Mouse (Mus musculus) cerebellum, adult 2 months (tissue): ENCODE results near the gene 4430402I18Rik. TPM values are rescaled to one million over a fixed set of nuclear protein-coding genes. Genes with fewer than 3 reads are reported as not detected.
"Not testable (repeated sequence)": the region's sequence is repeated elsewhere in the genome, so short reads cannot be mapped to it uniquely, and the experiment has no call there.

Experiments used
- DNase-seq, 2 experiments: peaks; one replicate each; pipeline ENCODE4 v3.0.0; 2021
- H3K27ac ChIP-seq: fragments of 200-500 bp; 2 replicates; pipeline ENCODE4 v1.5.1; 2012; ENCODE audit warnings: low read length, control low read depth, inconsistent platforms; ENCODE audit not compliant: insufficient read depth
- H3K27me3 ChIP-seq: fragments of 200-500 bp; 2 replicates; pipeline ENCODE4 v1.6.1; 2012; ENCODE audit warnings: inconsistent platforms, mild to moderate bottlenecking, low read length, moderate library complexity; ENCODE audit not compliant: control insufficient read depth, insufficient read depth
- H3K4me1 ChIP-seq: fragments of 200-500 bp; 2 replicates; pipeline ENCODE4 v1.6.1; 2011; ENCODE audit warnings: low read length; ENCODE audit not compliant: control insufficient read depth, insufficient read depth
- H3K4me3 ChIP-seq: fragments of 200-500 bp; replicated peaks from 2 replicates; pipeline ENCODE3; 2011; ENCODE audit warnings: mild to moderate bottlenecking, low read depth, low read length, control low read depth; ENCODE audit not compliant: insufficient read depth
- CTCF ChIP-seq: fragments of 200-500 bp; IDR thresholded peaks from 2 replicates; pipeline ENCODE4 v1.5.1; 2011; ENCODE audit warnings: low read depth, mild to moderate bottlenecking, control low read depth, low read length, moderate library complexity, borderline replicate concordance; ENCODE audit not compliant: insufficient read depth
- POLR2A ChIP-seq: fragments of 200-500 bp; IDR thresholded peaks from 2 replicates; pipeline ENCODE4 v1.6.1; 2011; ENCODE audit warnings: low read length, control low read depth, borderline replicate concordance; ENCODE audit not compliant: insufficient read depth
- WGBS: fragments of 180-500 bp; shearing (Covaris S2); methylation state at CpG from one replicate; pipeline ENCODE4 v1.1.7; 2018; 5-methylcytosine and 5-hydroxymethylcytosine counted together
- polyA plus RNA-seq: library from polyadenylated mRNA; depleted of rRNA; stranded (reverse); fragments of >200 nt; gene quantifications from 2 replicates; pipeline ENCODE4 v1.2.3, GENCODE M21; 2012

The 4430402I18Rik gene
- polyA plus RNA-seq, 1 experiment = 4.5 TPM

GRCm38 (mm10) chr19:29008069-29008706 is 40.6 kb upstream of the 4430402I18Rik start:
- TF ChIP-seq POLR2A (no peak), CTCF (no peak)
- DNase-seq = no peak
- 82% methylated on average over 3 of the region's 3 CpGs for WGBS
- Histone ChIP-seq H3K27me3 (no peaks in the 10 kb centered on the region), H3K27ac (no peak overlapping the region), H3K4me3 (no peak overlapping the region), H3K4me1 (0 out of 2 replicates have a peak, but pooled peaks cover 3% of the 10 kb centered on the region)

- DNase-seq, H3K4me3 ChIP-seq, H3K4me1 ChIP-seq, H3K27me3 ChIP-seq, H3K27ac ChIP-seq: not testable (repeated sequence)
- 96% methylated on average over 16 of the region's 16 CpGs for WGBS
Observed at GRCm38 (mm10) chr19:29000321-29000720, 32.7 kb upstream of the 4430402I18Rik start.

- Histone ChIP-seq H3K4me3 (no peak overlapping the region), H3K27ac (no peak overlapping the region), H3K27me3 (no peaks in the 10 kb centered on the region), H3K4me1 (peaks cover 7% of the 10 kb centered on the region; the same call in 1 of the 2 replicates)
- 63% methylated on average over 4 of the region's 4 CpGs for WGBS
- DNase-seq = no peak
- TF ChIP-seq POLR2A = no peak
- no peak for TF ChIP-seq CTCF
Observed at GRCm38 (mm10) chr19:28997976-28998630, 30.5 kb upstream of the 4430402I18Rik start.

- no peak overlapping the region for H3K4me3 ChIP-seq
- H3K27ac ChIP-seq = peak overlapping the region; percentile 38; the same call in 1 of the 2 replicates
- TF ChIP-seq CTCF = no peak
- no peak for DNase-seq
- no peaks in the 10 kb centered on the region for H3K27me3 ChIP-seq
- H3K4me1 ChIP-seq = peaks cover 10% of the 10 kb centered on the region; the same call in 1 of the 2 replicates
- WGBS = 68% methylated on average over 5 of the region's 5 CpGs
Observed at GRCm38 (mm10) chr19:28995366-28995765, 27.8 kb upstream of the 4430402I18Rik start.

GRCm38 (mm10) chr19:28994870-28995269 is 27.3 kb upstream of the 4430402I18Rik start:
- DNase-seq = peak in 1 of 2 experiments; percentile 28
- Histone ChIP-seq H3K27me3 (no peaks in the 10 kb centered on the region), H3K27ac (peak overlapping the region; percentile 38; the same call in 1 of the 2 replicates), H3K4me1 (peaks cover 10% of the 10 kb centered on the region; the same call in 1 of the 2 replicates), H3K4me3 (no peak overlapping the region)
- no peak for TF ChIP-seq CTCF
- TF ChIP-seq POLR2A = no peak
- 13% methylated on average over 7 of the region's 7 CpGs for WGBS

- Histone ChIP-seq H3K4me1 (peaks cover 14% of the 10 kb centered on the region; the same call in 1 of the 2 replicates), H3K27ac (no peak overlapping the region), H3K27me3 (no peaks in the 10 kb centered on the region), H3K4me3 (peak overlapping the region; percentile 38)
- TF ChIP-seq CTCF (no peak), POLR2A (no peak)
- DNase-seq = no peak
- 57% methylated on average over 5 of the region's 5 CpGs for WGBS
Observed at GRCm38 (mm10) chr19:28991391-28991790, 23.8 kb upstream of the 4430402I18Rik start.

GRCm38 (mm10) chr19:28990590-28991221 is 23.1 kb upstream of the 4430402I18Rik start:
- TF ChIP-seq CTCF = no peak
- no peak for TF ChIP-seq POLR2A
- no peak for DNase-seq

More at GRCm38 (mm10) chr19:28990590-28991221, 23.1 kb upstream of the 4430402I18Rik start:
- Histone ChIP-seq H3K27me3 (no peaks in the 10 kb centered on the region), H3K4me1 (peaks cover 14% of the 10 kb centered on the region; the same call in 1 of the 2 replicates), H3K27ac (peak overlapping the region; percentile 48), H3K4me3 (peak overlapping the region; percentile 83)
- WGBS = under 1% methylated on average over 40 of the region's 41 CpGs
